In the genomic region with DNA sequence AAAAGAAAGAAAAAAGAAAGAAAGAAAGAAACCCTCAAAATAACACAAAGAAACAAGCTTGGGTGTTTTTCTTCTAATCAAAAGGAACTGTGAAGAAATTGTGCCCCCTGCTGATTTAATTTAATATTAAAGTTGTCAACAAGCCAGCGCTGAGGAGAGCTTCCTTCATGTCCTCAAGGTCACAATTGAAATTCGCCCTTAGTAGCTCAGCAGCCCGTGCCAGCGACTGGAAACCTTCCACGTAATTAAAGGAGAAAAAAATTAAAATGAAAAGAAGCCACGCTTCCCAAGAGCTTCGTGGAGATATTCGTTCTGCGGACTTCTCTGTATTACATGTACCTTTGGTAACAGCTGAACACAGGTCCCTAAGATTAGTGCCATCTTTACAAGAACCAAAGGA, we compare ENCODE assay signal across 8 mouse cellular contexts.
DNase-seq lines count a peak whose midpoint lies in the region; ATAC-seq and TF ChIP-seq lines count a peak whose summit lies in the region.

No protein-coding gene starts in this region.

- no peak overlapping the region for H3K9ac ChIP-seq in liver, adult 2 months (ENCODE audit: low read depth, low read length)
- H3K9ac ChIP-seq in liver, embryonic 11.5 days (ENCODE audit: low read depth, low read length): no peak overlapping the region
- H3K9ac ChIP-seq in heart, postnatal 0 days (replicated peaks; ENCODE audit: low read depth, low read length): no peak overlapping the region
- H3K9ac ChIP-seq in hindbrain, embryonic 11.5 days (ENCODE audit: low read depth, low read length): no peak overlapping the region

- H3K36me3 ChIP-seq in liver, adult 2 months (ENCODE audit: control insufficient read depth, insufficient read depth, low read length): no peaks in the 10 kb centered on the region
- H3K36me3 ChIP-seq in liver, embryonic 11.5 days (ENCODE audit: control insufficient read depth, insufficient read depth, low read length): no peaks in the 10 kb centered on the region
- no peaks in the 10 kb centered on the region for H3K36me3 ChIP-seq in heart, postnatal 0 days (replicated peaks; ENCODE audit: control insufficient read depth, insufficient read depth, low read length)
- H3K36me3 ChIP-seq in hindbrain, embryonic 11.5 days (ENCODE audit: control insufficient read depth, insufficient read depth, low read length): no peaks in the 10 kb centered on the region

- peak; percentile 42 for DNase-seq in cerebellum, adult 9-10 months
- peak; percentile 29 for DNase-seq in liver, adult 2 months (ENCODE audit: extremely low read depth, low read depth, low spot score)
- no peak for DNase-seq in liver, embryonic 11.5 days (ENCODE audit: low spot score)
- DNase-seq in heart, postnatal 0 days (ENCODE audit: low spot score): peak; percentile 62
- DNase-seq in ovary, postnatal 36 days (ENCODE audit: low spot score): peak; percentile 31
- no peak for DNase-seq in frontal cortex, postnatal 10 days (ENCODE audit: low spot score in 2 of 2)
- no peak for DNase-seq in hindbrain, embryonic 11.5 days (ENCODE audit: low spot score)

- no peak for TF ChIP-seq POLR2A in liver, adult 2 months (IDR thresholded peaks at IDR 0.05; ENCODE audit: extremely low read depth, insufficient read depth, low read length)

- no peaks in the 10 kb centered on the region for H3K79me2 ChIP-seq in liver, adult 2 months (ENCODE audit: control insufficient read depth, insufficient read depth, low read length)

- WGBS in liver, adult 2 months: 51% methylated on average over 9 of the region's 9 CpGs
- WGBS in liver, embryonic 11.5 days: 47% methylated on average over 9 of the region's 9 CpGs
- 43% methylated on average over 9 of the region's 9 CpGs for WGBS in heart, postnatal 0 days
- 56% methylated on average over 9 of the region's 9 CpGs for WGBS in hindbrain, embryonic 11.5 days

- H3K27me3 ChIP-seq in liver, adult 2 months (ENCODE audit: control insufficient read depth, insufficient read depth, low read length): no peaks in the 10 kb centered on the region
- no peaks in the 10 kb centered on the region for H3K27me3 ChIP-seq in liver, embryonic 11.5 days (replicated peaks; ENCODE audit: control insufficient read depth, insufficient read depth, low read length)
- H3K27me3 ChIP-seq in heart, postnatal 0 days (ENCODE audit: control insufficient read depth, insufficient read depth, low read length): no peaks in the 10 kb centered on the region
- no peaks in the 10 kb centered on the region for H3K27me3 ChIP-seq in hindbrain, embryonic 11.5 days (ENCODE audit: control insufficient read depth, insufficient read depth, low read length)

- no peak for ATAC-seq in cerebellum, adult (ENCODE audit: insufficient number of reproducible peaks, low FRiP score, low TSS enrichment)
- no peak for ATAC-seq in liver, embryonic 11.5 days (replicated peaks; ENCODE audit: low FRiP score)
- peak; percentile 47; the same call in 1 of the 2 replicates for ATAC-seq in heart, postnatal 0 days (ENCODE audit: insufficient read depth, low read depth)
- no peak for ATAC-seq in hindbrain, embryonic 11.5 days (ENCODE audit: low FRiP score)

- TF ChIP-seq EP300 in heart, postnatal 0 days (IDR thresholded peaks at IDR 0.05; ENCODE audit: low read depth): no peak

- H3K4me3 ChIP-seq in liver, adult 2 months (ENCODE audit: insufficient read depth, low read depth, low read length): no peak overlapping the region
- no peak overlapping the region for H3K4me3 ChIP-seq in liver, embryonic 11.5 days (ENCODE audit: low read depth, low read length)
- no peak overlapping the region for H3K4me3 ChIP-seq in heart, postnatal 0 days (ENCODE audit: low read depth, low read length)
- H3K4me3 ChIP-seq in hindbrain, embryonic 11.5 days (ENCODE audit: low read depth, low read length): no peak overlapping the region

- peaks cover 3% of the 10 kb centered on the region; the same call in 1 of the 2 replicates for H3K4me1 ChIP-seq in liver, adult 2 months (ENCODE audit: control insufficient read depth, insufficient read depth, low read length)
- no peaks in the 10 kb centered on the region for H3K4me1 ChIP-seq in liver, embryonic 11.5 days (replicated peaks; ENCODE audit: control insufficient read depth, insufficient read depth, low read length)
- H3K4me1 ChIP-seq in heart, postnatal 0 days (ENCODE audit: control insufficient read depth, insufficient read depth): no peaks in the 10 kb centered on the region
- no peaks in the 10 kb centered on the region for H3K4me1 ChIP-seq in hindbrain, embryonic 11.5 days (replicated peaks; ENCODE audit: control insufficient read depth, insufficient read depth, low read length)

- no peak overlapping the region for H3K4me2 ChIP-seq in liver, embryonic 11.5 days
- no peak overlapping the region for H3K4me2 ChIP-seq in heart, postnatal 0 days (ENCODE audit: low read depth, low read length)
- no peak overlapping the region for H3K4me2 ChIP-seq in hindbrain, embryonic 11.5 days (replicated peaks; ENCODE audit: low read depth, low read length)

- no peak for TF ChIP-seq CTCF in liver, adult 2 months (IDR thresholded peaks at IDR 0.05; ENCODE audit: low read depth, low read length)
- no peak for TF ChIP-seq CTCF in heart, postnatal 0 days (IDR thresholded peaks at IDR 0.05; ENCODE audit: low read depth)

- no peaks in the 10 kb centered on the region for H3K9me3 ChIP-seq in liver, embryonic 11.5 days (ENCODE audit: control insufficient read depth, low read length)
- no peaks in the 10 kb centered on the region for H3K9me3 ChIP-seq in heart, postnatal 0 days (replicated peaks; ENCODE audit: control insufficient read depth, low read length)
- H3K9me3 ChIP-seq in hindbrain, embryonic 11.5 days (ENCODE audit: control insufficient read depth, low read length): no peaks in the 10 kb centered on the region

- no peak overlapping the region for H3K27ac ChIP-seq in liver, adult 2 months (replicated peaks; ENCODE audit: insufficient read depth, low read depth, low read length)
- no peak overlapping the region for H3K27ac ChIP-seq in liver, embryonic 11.5 days (ENCODE audit: low read depth, low read length)
- no peak overlapping the region for H3K27ac ChIP-seq in heart, postnatal 0 days (ENCODE audit: low read depth)
- H3K27ac ChIP-seq in hindbrain, embryonic 11.5 days (ENCODE audit: low read depth, low read length): no peak overlapping the region

Comparison
In these comparisons a context has a peak if more than half of its experiments do, and no peak if none do; other contexts are left out.
1. DNase-seq: peak in cerebellum, adult 9-10 months (single experiment), liver, adult 2 months (single experiment), heart, postnatal 0 days (single experiment) and ovary, postnatal 36 days (single experiment); none in liver, embryonic 11.5 days (single experiment), frontal cortex, postnatal 10 days (0 of 2) and hindbrain, embryonic 11.5 days (single experiment).